Mouse (Mus musculus): ENCODE results near the gene Gm10024. TPM values are rescaled to one million over a fixed set of nuclear protein-coding genes. Genes with fewer than 3 reads are reported as not detected.

Gene Gm10024
- polyA plus RNA-seq (2012; ENCODE audit: low replicate concordance) = not detected in 2 replicates

GRCm38 (mm10) chr10:77711157-77711556, at the start of gene Gm10024:
Gene Gm10024, plus strand, starts transcription at chr10:77711457.

GRCm38 (mm10) chr10:77685895-77686664, 25.2 kb upstream of the Gm10024 start, which contains the start of gene Tspear:
Gene Tspear, plus strand, starts transcription at chr10:77686569.

GRCm38 (mm10) chr10:77690356-77690807, 20.9 kb upstream of the Gm10024 start, which contains the start of gene Gm19402:
Gene Gm19402, minus strand, starts transcription at chr10:77690757.

GRCm38 (mm10) chr10:77697133-77697532, 14.1 kb upstream of the Gm10024 start, which contains the start of gene Gm9508:
Gene Gm9508, minus strand, starts transcription at chr10:77697233.

GRCm38 (mm10) chr10:77706326-77706725, 4.9 kb upstream of the Gm10024 start, which contains the start of gene Gm10272:
Gene Gm10272, plus strand, starts transcription at chr10:77706626.

GRCm38 (mm10) chr10:77715507-77715906, 4.2 kb downstream of the Gm10024 start, which contains the start of gene Gm10142:
Gene Gm10142, plus strand, starts transcription at chr10:77715807.

GRCm38 (mm10) chr10:77720299-77720698, 9.0 kb downstream of the Gm10024 start, which contains the start of gene Krtap12-1:
Gene Krtap12-1, plus strand, starts transcription at chr10:77720599.

GRCm38 (mm10) chr10:77726186-77726585, 14.9 kb downstream of the Gm10024 start, which contains the start of gene Gm10100:
Gene Gm10100, plus strand, starts transcription at chr10:77726486.

GRCm38 (mm10) chr10:77741924-77742688, 30.8 kb downstream of the Gm10024 start, which contains the start of gene Gm18596:
Gene Gm18596, minus strand, starts transcription at chr10:77742638.

GRCm38 (mm10) chr10:77751254-77751653, 40.0 kb downstream of the Gm10024 start, which contains the start of gene Gm9736:
Gene Gm9736, minus strand, starts transcription at chr10:77751354.

GRCm38 (mm10) chr10:77759582-77759981, 48.3 kb downstream of the Gm10024 start, which contains the start of gene Gm3233:
Gene Gm3233, minus strand, starts transcription at chr10:77759682.

Other genes with a start within 250 kb of the Gm10024 start
- 53.1 and 149 TPM in 2 replicates for gene Fam207a, start 195.7 kb upstream of the Gm10024 start, polyA plus RNA-seq (2012; ENCODE audit: low replicate concordance)
- 3.8 and 15.3 TPM in 2 replicates for gene Itgb2, start 181.2 kb upstream of the Gm10024 start, polyA plus RNA-seq (2012; ENCODE audit: low replicate concordance)
- 22.2 and 37.6 TPM in 2 replicates for gene Pttg1ip, start 129.7 kb upstream of the Gm10024 start, polyA plus RNA-seq (2012; ENCODE audit: low replicate concordance)
- gene Sumo3, start 105.4 kb upstream of the Gm10024 start, polyA plus RNA-seq (2012; ENCODE audit: low replicate concordance) = 36.3 and 57.5 TPM in 2 replicates
- not detected in 2 replicates for gene Gm49325, start 105.3 kb upstream of the Gm10024 start, polyA plus RNA-seq (2012; ENCODE audit: low replicate concordance)
- gene Ube2g2, start 89.2 kb upstream of the Gm10024 start, polyA plus RNA-seq (2012; ENCODE audit: low replicate concordance) = 15.4 and 47.2 TPM in 2 replicates
- gene Tspear, start 24.9 kb upstream of the Gm10024 start, polyA plus RNA-seq (2012; ENCODE audit: low replicate concordance) = 0.10 and 0.16 TPM in 2 replicates
- not detected in 2 replicates for gene Gm19402, start 20.7 kb upstream of the Gm10024 start, polyA plus RNA-seq (2012; ENCODE audit: low replicate concordance)
- not detected in 2 replicates for gene Gm9508, start 14.2 kb upstream of the Gm10024 start, polyA plus RNA-seq (2012; ENCODE audit: low replicate concordance)
- not detected in 2 replicates for gene Gm10272, start 4.8 kb upstream of the Gm10024 start, polyA plus RNA-seq (2012; ENCODE audit: low replicate concordance)
- gene Gm10142, start 4.3 kb downstream of the Gm10024 start, polyA plus RNA-seq (2012; ENCODE audit: low replicate concordance) = not detected in 2 replicates
- gene Krtap12-1, start 9.1 kb downstream of the Gm10024 start, polyA plus RNA-seq (2012; ENCODE audit: low replicate concordance) = not detected in 2 replicates
- not detected in 2 replicates for gene Gm10100, start 15.0 kb downstream of the Gm10024 start, polyA plus RNA-seq (2012; ENCODE audit: low replicate concordance)
- gene Gm18596, start 31.2 kb downstream of the Gm10024 start, polyA plus RNA-seq (2012; ENCODE audit: low replicate concordance) = 0.22 TPM in 1 of 2 replicates, not detected in the other
- not detected in 2 replicates for gene Gm9736, start 39.9 kb downstream of the Gm10024 start, polyA plus RNA-seq (2012; ENCODE audit: low replicate concordance)
- gene Gm3233, start 48.2 kb downstream of the Gm10024 start, polyA plus RNA-seq (2012; ENCODE audit: low replicate concordance) = not detected in 2 replicates
- 0.28 TPM in 1 of 2 replicates, not detected in the other for gene Gm3238, start 59.9 kb downstream of the Gm10024 start, polyA plus RNA-seq (2012; ENCODE audit: low replicate concordance)
- gene Gm7138, start 65.5 kb downstream of the Gm10024 start, polyA plus RNA-seq (2012; ENCODE audit: low replicate concordance) = not detected in 2 replicates
- not detected in 2 replicates for gene Gm3250, start 71.1 kb downstream of the Gm10024 start, polyA plus RNA-seq (2012; ENCODE audit: low replicate concordance)
- gene Gm7137, start 76.7 kb downstream of the Gm10024 start, polyA plus RNA-seq (2012; ENCODE audit: low replicate concordance) = not detected in 2 replicates
- not detected in 2 replicates for gene Gm9639, start 83.6 kb downstream of the Gm10024 start, polyA plus RNA-seq (2012; ENCODE audit: low replicate concordance)
- not detected in 2 replicates for gene Gm19668, start 87.7 kb downstream of the Gm10024 start, polyA plus RNA-seq (2012; ENCODE audit: low replicate concordance)
- gene Gm9507, start 100.4 kb downstream of the Gm10024 start, polyA plus RNA-seq (2012; ENCODE audit: low replicate concordance) = not detected in 2 replicates
- gene Gm2696, start 103.2 kb downstream of the Gm10024 start, polyA plus RNA-seq (2012; ENCODE audit: low replicate concordance) = not detected in 2 replicates
- not detected in 2 replicates for gene Krtap10-4, start 115.6 kb downstream of the Gm10024 start, polyA plus RNA-seq (2012; ENCODE audit: low replicate concordance)
- not detected in 2 replicates for gene Krtap10-10, start 124.5 kb downstream of the Gm10024 start, polyA plus RNA-seq (2012; ENCODE audit: low replicate concordance)
- gene Gm36176, start 135.3 kb downstream of the Gm10024 start, polyA plus RNA-seq (2012; ENCODE audit: low replicate concordance) = not detected in 2 replicates
- gene Gm10318, start 141.4 kb downstream of the Gm10024 start, polyA plus RNA-seq (2012; ENCODE audit: low replicate concordance) = not detected in 2 replicates
- gene Gm3285, start 150.5 kb downstream of the Gm10024 start, polyA plus RNA-seq (2012; ENCODE audit: low replicate concordance) = not detected in 2 replicates
- 0.09 and 0.15 TPM in 2 replicates for gene Lrrc3, start 191.1 kb downstream of the Gm10024 start, polyA plus RNA-seq (2012; ENCODE audit: low replicate concordance)

Data from leukemia stem cell, adult 10-12 weeks (primary cell).